Mouse (Mus musculus): ENCODE measurements around the gene Tmem132b. TPM values are rescaled to one million over a fixed set of nuclear protein-coding genes. Genes with fewer than 3 reads are reported as not detected.
A peak's percentile ranks its signal among the peaks of the same experiment; 100 is the strongest.

The Tmem132b gene
- polyA plus RNA-seq, 1 experiment = 0.02 TPM

GRCm38 (mm10) chr5:125529109-125529508 lies 2.5 kb upstream of the Tmem132b start:
- Histone ChIP-seq H3K27ac (ENCODE audit: insufficient read depth, low read length) (no peak overlapping the region), H3K4me3 (ENCODE audit: extremely low read depth, insufficient read depth, insufficient read length) (no peak overlapping the region), H3K36me3 (ENCODE audit: control insufficient read depth, insufficient read depth, low read length) (no peaks in the 10 kb centered on the region), H3K27me3 (ENCODE audit: control insufficient read depth, insufficient read depth, low read length) (peaks cover 19% of the 10 kb centered on the region), H3K4me1 (ENCODE audit: control insufficient read depth, insufficient read depth, insufficient read length) (no peaks in the 10 kb centered on the region)
- TF ChIP-seq CTCF (IDR thresholded peaks at IDR 0.05; ENCODE audit: extremely low read depth, insufficient read depth, insufficient read length, insufficient replicate concordance) (peak; percentile 88; the same call in 1 of the 2 replicates), POLR2A (IDR thresholded peaks at IDR 0.05; ENCODE audit: low read depth, low read length) (no peak)
- DNase-seq (ENCODE audit: low read depth in 1 of 2, low spot score in 2 of 2) = peak in 1 of 2 experiments; percentile 61
- 5% methylated on average over 5 of the region's 5 CpGs for WGBS

DNA sequence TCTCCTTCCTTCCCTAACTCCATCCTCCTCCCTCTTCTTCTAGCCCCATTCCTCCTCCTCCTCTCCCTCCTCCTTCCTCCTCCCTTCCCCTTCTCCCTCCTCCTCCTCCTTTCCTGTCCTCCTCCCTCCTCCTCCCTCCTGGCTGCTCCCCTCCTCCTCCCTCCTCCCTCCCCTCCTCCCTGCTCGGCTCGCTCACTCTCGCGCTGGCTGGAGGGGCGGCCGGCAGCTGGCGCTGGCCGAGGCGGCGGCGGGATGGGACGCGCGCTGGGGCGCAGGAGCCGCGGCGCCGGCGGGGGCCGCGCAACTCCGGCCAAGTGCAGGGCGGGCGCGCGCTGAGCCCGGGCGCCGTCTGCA lies 594 bp downstream of the Tmem132b start:
- TF ChIP-seq CTCF (IDR thresholded peaks at IDR 0.05; ENCODE audit: extremely low read depth, insufficient read depth, insufficient read length, insufficient replicate concordance) (no peak), POLR2A (IDR thresholded peaks at IDR 0.05; ENCODE audit: low read depth, low read length) (no peak)
- Histone ChIP-seq H3K4me1 (ENCODE audit: control insufficient read depth, insufficient read depth, insufficient read length) (no peaks in the 10 kb centered on the region), H3K27ac (ENCODE audit: insufficient read depth, low read length) (no peak overlapping the region), H3K4me3 (ENCODE audit: extremely low read depth, insufficient read depth, insufficient read length) (no peak overlapping the region), H3K27me3 (ENCODE audit: control insufficient read depth, insufficient read depth, low read length) (peaks cover 19% of the 10 kb centered on the region), H3K36me3 (ENCODE audit: control insufficient read depth, insufficient read depth, low read length) (no peaks in the 10 kb centered on the region)
- DNase-seq (ENCODE audit: low read depth in 1 of 2, low spot score in 2 of 2) = no peak
- WGBS = 5% methylated on average over 26 of the region's 30 CpGs

GRCm38 (mm10) chr5:125532545-125533224 lies 1.1 kb downstream of the Tmem132b start:
- Histone ChIP-seq H3K4me3 (ENCODE audit: extremely low read depth, insufficient read depth, insufficient read length) (no peak overlapping the region), H3K27me3 (ENCODE audit: control insufficient read depth, insufficient read depth, low read length) (peaks cover 19% of the 10 kb centered on the region)
- no peak for TF ChIP-seq CTCF (IDR thresholded peaks at IDR 0.05; ENCODE audit: extremely low read depth, insufficient read depth, insufficient read length, insufficient replicate concordance)
- no peak for TF ChIP-seq POLR2A (IDR thresholded peaks at IDR 0.05; ENCODE audit: low read depth, low read length)

GRCm38 (mm10) chr5:125533225-125533900 lies 1.8 kb downstream of the Tmem132b start:
- Histone ChIP-seq H3K4me3 (ENCODE audit: extremely low read depth, insufficient read depth, insufficient read length) (no peak overlapping the region), H3K27ac (ENCODE audit: insufficient read depth, low read length) (no peak overlapping the region), H3K36me3 (ENCODE audit: control insufficient read depth, insufficient read depth, low read length) (no peaks in the 10 kb centered on the region), H3K27me3 (ENCODE audit: control insufficient read depth, insufficient read depth, low read length) (peaks cover 19% of the 10 kb centered on the region), H3K4me1 (ENCODE audit: control insufficient read depth, insufficient read depth, insufficient read length) (no peaks in the 10 kb centered on the region)
- DNase-seq (ENCODE audit: low read depth in 1 of 2, low spot score in 2 of 2) = no peak
- TF ChIP-seq CTCF (IDR thresholded peaks at IDR 0.05; ENCODE audit: extremely low read depth, insufficient read depth, insufficient read length, insufficient replicate concordance) (no peak), POLR2A (IDR thresholded peaks at IDR 0.05; ENCODE audit: low read depth, low read length) (no peak)
- WGBS = 5% methylated on average over 24 of the region's 24 CpGs

More at GRCm38 (mm10) chr5:125532545-125533224, 1.1 kb downstream of the Tmem132b start:
- 6% methylated on average over 57 of the region's 64 CpGs for WGBS
- no peaks in the 10 kb centered on the region for H3K36me3 ChIP-seq (ENCODE audit: control insufficient read depth, insufficient read depth, low read length)
- no peak for DNase-seq (ENCODE audit: low read depth in 1 of 2, low spot score in 2 of 2)
- no peak overlapping the region for H3K27ac ChIP-seq (ENCODE audit: insufficient read depth, low read length)
- H3K4me1 ChIP-seq (ENCODE audit: control insufficient read depth, insufficient read depth, insufficient read length) = no peaks in the 10 kb centered on the region

- no peak overlapping the region for H3K4me3 ChIP-seq (ENCODE audit: extremely low read depth, insufficient read depth, insufficient read length)
- WGBS = 11% methylated on average over 7 of the region's 7 CpGs
- no peak for TF ChIP-seq CTCF (IDR thresholded peaks at IDR 0.05; ENCODE audit: extremely low read depth, insufficient read depth, insufficient read length, insufficient replicate concordance)
- TF ChIP-seq POLR2A (IDR thresholded peaks at IDR 0.05; ENCODE audit: low read depth, low read length) = no peak
- no peak overlapping the region for H3K27ac ChIP-seq (ENCODE audit: insufficient read depth, low read length)
- H3K36me3 ChIP-seq (ENCODE audit: control insufficient read depth, insufficient read depth, low read length) = no peaks in the 10 kb centered on the region
- DNase-seq (ENCODE audit: low read depth in 1 of 2, low spot score in 2 of 2) = no peak
- no peaks in the 10 kb centered on the region for H3K4me1 ChIP-seq (ENCODE audit: control insufficient read depth, insufficient read depth, insufficient read length)
- H3K27me3 ChIP-seq (ENCODE audit: control insufficient read depth, insufficient read depth, low read length) = peaks cover 19% of the 10 kb centered on the region
These were observed 2.6 kb downstream of the Tmem132b start for GRCm38 (mm10) chr5:125534168-125534610.

DNA sequence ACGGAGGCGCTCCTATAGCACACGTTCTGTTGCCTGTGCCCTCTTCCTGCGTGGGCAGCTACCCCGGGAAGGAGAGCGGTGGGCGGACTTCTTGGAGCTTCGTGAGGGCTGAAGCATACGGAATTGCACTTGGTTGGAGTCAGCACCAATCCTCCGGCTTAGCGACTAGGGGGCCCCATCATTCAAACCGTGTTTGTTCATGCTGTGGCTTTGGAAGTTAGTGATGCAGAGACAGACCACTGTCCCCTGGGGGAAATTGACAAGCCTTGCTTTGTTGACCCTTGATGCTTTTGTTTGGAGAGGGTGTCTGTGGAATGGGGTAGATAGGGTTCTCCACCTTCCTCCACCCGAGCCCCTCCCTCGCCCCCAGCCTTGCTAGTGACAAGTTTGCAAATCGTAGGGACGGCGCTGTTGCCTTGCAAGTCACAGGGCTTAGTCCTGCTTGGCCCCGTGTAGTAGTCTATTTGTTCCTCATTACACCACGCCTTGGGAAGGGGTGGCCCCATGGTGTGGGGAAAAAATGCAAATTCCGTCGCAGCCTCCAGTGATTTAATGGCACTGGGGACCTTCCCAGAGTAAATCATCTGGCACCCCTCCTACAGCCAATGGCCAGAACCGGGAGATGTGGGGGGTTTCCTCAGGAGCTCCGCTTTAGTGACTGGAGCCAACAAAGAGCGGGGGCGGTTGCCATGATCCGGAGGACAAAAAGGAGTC lies 3.2 kb downstream of the Tmem132b start:
- WGBS = 8% methylated on average over 26 of the region's 26 CpGs
- H3K27me3 ChIP-seq (ENCODE audit: control insufficient read depth, insufficient read depth, low read length) = peaks cover 19% of the 10 kb centered on the region
- no peaks in the 10 kb centered on the region for H3K4me1 ChIP-seq (ENCODE audit: control insufficient read depth, insufficient read depth, insufficient read length)

More for the DNA sequence above, 3.2 kb downstream of the Tmem132b start:
- Histone ChIP-seq H3K4me3 (ENCODE audit: extremely low read depth, insufficient read depth, insufficient read length) (no peak overlapping the region), H3K36me3 (ENCODE audit: control insufficient read depth, insufficient read depth, low read length) (no peaks in the 10 kb centered on the region), H3K27ac (ENCODE audit: insufficient read depth, low read length) (no peak overlapping the region)
- TF ChIP-seq POLR2A (IDR thresholded peaks at IDR 0.05; ENCODE audit: low read depth, low read length) = no peak
- TF ChIP-seq CTCF (IDR thresholded peaks at IDR 0.05; ENCODE audit: extremely low read depth, insufficient read depth, insufficient read length, insufficient replicate concordance) = no peak
- no peak for DNase-seq (ENCODE audit: low read depth in 1 of 2, low spot score in 2 of 2)
